Mouse (Mus musculus) brain, embryonic 14.5 days (tissue): ENCODE data around the gene Cers6.

Experiments used
- CTCF ChIP-seq: fragments of 200-500 bp; IDR thresholded peaks from 2 replicates; pipeline ENCODE4 v1.5.1; 2012; ENCODE audit warnings: inconsistent platforms, mild to moderate bottlenecking, moderate library complexity, borderline replicate concordance; ENCODE audit not compliant: insufficient read depth, insufficient read length; ENCODE audit errors: extremely low read depth
- POLR2A ChIP-seq: fragments of 200-500 bp; IDR thresholded peaks from 2 replicates; pipeline ENCODE4 v1.6.1; 2012; ENCODE audit warnings: mild to moderate bottlenecking, inconsistent platforms, borderline replicate concordance; ENCODE audit not compliant: poor library complexity, insufficient read depth, insufficient read length, severe bottlenecking; ENCODE audit errors: extremely low read depth

DNA sequence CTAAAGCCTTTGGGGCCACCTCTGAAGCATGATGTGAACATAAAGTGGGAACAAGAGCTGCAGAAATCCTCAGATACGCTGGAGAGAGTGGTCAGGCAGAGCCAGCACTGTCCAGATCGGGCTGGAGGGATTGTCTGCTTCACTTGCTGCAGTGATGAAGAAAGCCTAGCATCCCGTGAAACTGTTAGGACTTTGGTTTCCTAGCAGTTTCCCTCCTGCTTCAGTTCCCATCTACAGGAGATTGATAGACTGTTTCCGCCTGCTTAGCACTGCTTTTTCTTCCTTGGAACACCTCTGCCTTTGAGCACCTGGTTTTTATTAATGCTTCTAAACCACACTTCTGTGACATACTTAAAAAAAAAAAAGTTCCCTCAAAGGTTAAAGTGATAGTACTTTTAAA is 160.3 kb downstream of the Cers6 start:
- TF ChIP-seq CTCF (no peak), POLR2A (no peak)
